Mouse (Mus musculus) liver, postnatal 0 days (tissue): ENCODE results near the gene Cox15.

Experiments
- CTCF ChIP-seq: sonication (generic); IDR thresholded peaks from 2 replicates; pipeline ENCODE4 v1.5.1; 2016; ENCODE audit warnings: antibody characterized with exemption, low read depth
- EP300 ChIP-seq: IDR thresholded peaks from 2 replicates; pipeline ENCODE4 v1.6.1; 2016; ENCODE audit warnings: antibody characterized with exemption, low read depth, mild to moderate bottlenecking

DNA sequence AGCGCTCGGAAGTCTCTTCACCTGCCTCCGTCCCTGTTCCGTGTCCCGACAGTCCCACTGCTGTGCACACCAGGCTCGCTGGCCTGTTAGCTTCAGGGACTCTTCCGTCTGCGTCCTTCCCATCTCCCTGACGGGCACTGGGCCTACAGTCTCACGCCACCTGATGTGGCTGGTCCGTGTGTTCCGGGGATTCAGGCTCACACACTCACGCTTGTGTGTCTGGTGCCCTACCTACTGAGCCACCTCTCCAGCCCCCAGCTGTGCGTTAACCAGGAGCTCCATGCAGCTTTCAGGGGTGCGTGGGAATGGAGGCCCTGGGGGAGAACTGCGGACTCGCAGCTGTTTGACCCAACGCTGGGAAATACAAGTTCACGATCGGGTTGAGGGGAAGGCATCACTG is 28.6 kb downstream of the Cox15 start:
- TF ChIP-seq CTCF (no peak), EP300 (no peak)
